Mouse (Mus musculus) left cerebral cortex, postnatal 10 days (tissue): ENCODE data around the gene Catip. TPM values are rescaled to one million over a fixed set of nuclear protein-coding genes. Genes with fewer than 3 reads are reported as not detected.
"Not testable (repeated sequence)": the region's sequence is repeated elsewhere in the genome, so short reads cannot be mapped to it uniquely, and the experiment has no call there.

Experiments used
- DNase-seq, 2 experiments: peaks; one replicate each; pipeline ENCODE4 v3.0.0; 2021 to 2022; ENCODE audit warnings: low spot score in 2 of 2, mixed read lengths in 1 of 2; ENCODE audit errors: extremely low spot score in 1 of 2
- intact Hi-C: fragments of 180-260 bp; cut with DNase I; formaldehyde crosslinking; loops from one replicate; pipeline ENCODE4 v1.15.1; 2025
- total RNA-seq, 2 experiments: library from RNA; stranded (reverse); gene quantifications; 2 replicates each; pipeline ENCODE4 v1.2.3; 2021

The Catip gene
- total RNA-seq, 2 experiments from 2014 or later, result 0.41 to 0.45 TPM

DNA sequence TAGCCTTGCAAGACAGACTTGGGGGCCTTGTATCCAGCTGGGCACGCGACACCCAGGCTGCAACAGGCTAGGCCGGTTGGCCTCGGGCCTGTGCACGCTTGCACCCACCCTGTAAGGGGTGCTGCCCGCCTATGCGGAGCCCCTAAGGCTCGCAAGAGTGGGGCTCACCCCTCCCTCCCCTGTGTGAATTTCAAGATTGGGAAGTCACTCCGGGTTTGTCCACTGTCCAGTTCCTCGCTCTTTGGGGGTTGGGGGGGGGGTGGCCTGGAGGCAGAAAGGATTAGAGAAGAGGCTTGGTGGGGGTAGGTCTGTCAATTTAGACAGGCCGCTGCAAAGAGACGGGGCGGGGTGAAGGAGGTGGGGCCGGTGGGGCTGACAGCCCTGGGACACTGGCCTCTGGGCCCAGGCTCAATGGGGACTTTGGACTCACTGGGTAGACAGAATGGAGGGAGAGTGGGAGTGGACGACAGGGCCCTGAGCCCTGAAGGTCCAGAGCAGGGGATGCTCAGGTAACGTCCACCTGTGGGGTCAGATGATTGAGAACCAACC, 30.6 kb downstream of the Catip start:
- DNase-seq, result no peak
- intact Hi-C loops, result loop anchor here (2.0 kb wide), 1 partner anchor 60 kb away; no protein-coding TSS in a partner anchor

DNA sequence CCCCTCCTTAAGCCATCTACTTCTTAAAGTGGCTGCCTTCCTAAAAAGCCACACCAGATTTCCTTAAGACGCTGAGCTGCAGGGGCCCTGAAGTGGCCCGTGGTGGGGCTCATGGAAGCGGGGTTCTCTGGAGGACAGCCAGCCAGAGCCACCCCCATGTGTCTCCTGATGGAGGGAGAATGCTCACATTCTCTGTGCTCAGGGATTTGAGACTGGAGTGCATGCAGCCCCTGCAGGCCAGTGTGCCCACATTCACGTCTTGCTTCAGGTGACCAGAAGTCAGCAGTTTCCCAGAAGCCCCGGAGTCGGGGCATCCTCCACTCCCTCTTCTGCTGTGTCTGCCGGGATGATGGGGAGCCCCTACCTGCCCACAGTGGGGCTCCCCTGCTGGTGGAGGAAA, 31.1 kb downstream of the Catip start:
- intact Hi-C loops, result loop anchor here (2.0 kb wide), 1 partner anchor 60 kb away; no protein-coding TSS in a partner anchor
- DNase-seq, result no peak

- no peak for DNase-seq
- intact Hi-C loops, result loop anchor here (2.0 kb wide), 1 partner anchor 59 kb away; no protein-coding TSS in a partner anchor
These were observed 31.8 kb downstream of the Catip start for GRCm38 (mm10) chr1:74393697-74394096.

DNA sequence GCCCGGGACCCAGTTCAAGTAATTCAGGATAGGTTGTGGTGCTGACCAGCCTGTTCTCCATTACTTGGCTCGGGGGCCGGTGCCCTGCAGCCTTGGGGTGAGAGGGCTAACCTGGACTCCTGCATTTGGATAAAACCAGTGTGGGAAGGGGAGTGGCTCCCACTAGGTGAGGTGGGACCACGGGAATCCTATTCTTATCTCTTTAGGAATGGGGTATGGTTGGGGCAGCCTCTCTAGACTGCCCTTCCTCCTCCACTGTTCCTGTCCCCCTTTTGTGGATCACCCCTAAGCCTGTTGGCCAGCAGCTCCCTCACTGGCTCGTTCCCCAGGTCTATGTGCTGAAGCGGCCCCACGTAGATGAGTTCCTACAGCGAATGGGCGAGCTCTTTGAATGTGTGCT, 32.4 kb downstream of the Catip start:
- no peak for DNase-seq
- intact Hi-C loops, result no loop called here

DNA sequence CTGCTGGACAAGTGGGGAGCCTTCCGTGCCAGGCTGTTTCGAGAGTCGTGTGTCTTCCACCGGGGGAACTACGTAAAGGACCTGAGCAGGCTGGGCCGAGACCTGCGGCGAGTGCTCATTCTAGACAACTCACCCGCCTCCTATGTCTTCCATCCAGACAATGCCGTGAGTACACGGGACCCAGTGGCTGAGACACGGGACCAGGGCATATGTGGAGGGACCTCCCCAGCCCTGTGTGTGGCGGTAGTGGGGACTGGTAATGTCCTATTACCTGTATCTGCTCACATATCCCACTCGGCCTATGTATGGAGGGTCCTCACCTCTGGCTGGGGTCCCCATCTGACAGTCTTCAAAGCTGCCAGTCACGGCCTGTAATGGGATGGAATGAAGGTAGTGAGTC, 33.0 kb downstream of the Catip start:
- DNase-seq, result no peak
- intact Hi-C loops, result no loop called here

DNA sequence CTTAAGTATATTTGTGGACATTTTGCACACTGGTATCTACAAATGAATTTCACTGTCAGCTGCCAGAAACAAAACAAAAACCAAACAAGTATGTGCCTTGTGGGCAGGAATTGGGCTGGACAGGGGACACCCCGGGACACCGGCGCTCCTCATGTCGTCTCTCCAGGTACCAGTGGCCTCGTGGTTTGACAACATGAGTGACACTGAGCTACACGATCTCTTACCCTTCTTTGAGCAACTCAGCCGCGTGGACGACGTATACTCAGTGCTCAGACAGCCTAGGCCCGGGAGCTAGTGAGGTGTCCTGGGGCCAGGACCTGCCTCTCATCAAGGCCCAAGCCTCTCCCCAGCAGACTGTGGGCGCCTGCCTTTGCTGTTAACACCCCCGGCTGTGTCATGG, 33.4 kb downstream of the Catip start:
- DNase-seq, result no peak
- intact Hi-C loops, result no loop called here

DNA sequence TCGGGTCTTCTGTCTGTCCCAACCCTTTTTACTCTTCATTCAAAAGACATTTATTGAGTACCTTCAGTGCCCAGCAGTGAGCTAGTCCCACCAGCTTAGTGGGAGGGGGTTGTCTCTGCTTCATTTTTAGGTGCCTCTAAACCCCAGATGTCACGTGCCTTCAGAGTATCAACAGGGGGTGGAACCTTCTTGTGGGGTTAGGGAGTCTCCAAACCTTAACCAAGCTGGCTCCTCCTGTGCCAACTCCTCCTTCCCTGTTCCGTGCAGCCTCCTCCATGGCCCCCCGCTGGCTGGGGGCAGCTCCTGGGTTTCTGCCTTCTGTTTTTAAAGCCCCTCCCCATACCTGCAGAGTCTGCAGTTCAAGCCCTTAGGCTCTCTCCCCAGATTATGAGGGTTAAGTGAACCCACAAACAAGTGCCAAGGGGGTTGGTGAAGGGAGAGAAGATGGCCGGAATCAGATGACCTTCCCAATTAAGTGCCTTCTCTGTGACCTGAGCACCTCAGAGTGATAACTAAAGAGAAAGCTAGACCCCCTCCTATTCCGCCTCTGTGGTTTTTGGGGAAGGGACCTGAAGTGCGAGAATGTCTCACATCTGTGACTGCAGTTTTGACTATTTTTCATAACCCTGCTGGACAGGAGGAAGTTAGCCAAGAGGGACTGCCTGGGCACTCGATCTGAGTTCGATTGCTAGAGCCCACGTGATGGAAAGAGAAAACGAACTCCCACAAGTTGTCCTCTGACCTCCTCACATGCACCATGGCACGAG, 34.7 kb downstream of the Catip start:
- intact Hi-C loops, result not testable (repeated sequence)

GRCm38 (mm10) chr1:74397268-74397918, 35.5 kb downstream of the Catip start:
- DNase-seq, result peak; percentile 85 to 98
- intact Hi-C loops, result no loop called here

More for the DNA sequence above, 34.7 kb downstream of the Catip start:
- not testable (repeated sequence) for DNase-seq

- peak; percentile 36 to 70 for DNase-seq
- intact Hi-C loops, result no loop called here
These were observed 36.1 kb downstream of the Catip start for GRCm38 (mm10) chr1:74397919-74398451.

DNA sequence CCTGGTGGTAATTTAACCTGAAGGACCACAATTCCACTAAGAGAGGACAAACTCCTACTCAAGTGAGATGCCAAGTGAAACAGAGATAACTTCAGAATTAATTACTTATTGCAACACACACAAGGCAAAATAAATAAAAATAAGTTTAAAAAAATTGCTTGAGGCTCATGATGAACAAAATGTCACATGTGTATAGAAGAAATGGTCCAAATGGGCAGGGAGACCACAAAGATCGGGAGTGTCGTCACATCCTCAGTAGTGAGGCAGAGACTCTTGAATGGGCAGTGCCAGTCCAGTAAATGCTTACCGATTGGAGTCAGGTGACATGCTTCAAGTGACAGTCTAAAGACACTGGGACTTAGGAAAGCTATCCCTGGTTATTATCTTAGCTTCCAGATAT, 38.6 kb downstream of the Catip start:
- intact Hi-C loops, result no loop called here
- no peak for DNase-seq

DNA sequence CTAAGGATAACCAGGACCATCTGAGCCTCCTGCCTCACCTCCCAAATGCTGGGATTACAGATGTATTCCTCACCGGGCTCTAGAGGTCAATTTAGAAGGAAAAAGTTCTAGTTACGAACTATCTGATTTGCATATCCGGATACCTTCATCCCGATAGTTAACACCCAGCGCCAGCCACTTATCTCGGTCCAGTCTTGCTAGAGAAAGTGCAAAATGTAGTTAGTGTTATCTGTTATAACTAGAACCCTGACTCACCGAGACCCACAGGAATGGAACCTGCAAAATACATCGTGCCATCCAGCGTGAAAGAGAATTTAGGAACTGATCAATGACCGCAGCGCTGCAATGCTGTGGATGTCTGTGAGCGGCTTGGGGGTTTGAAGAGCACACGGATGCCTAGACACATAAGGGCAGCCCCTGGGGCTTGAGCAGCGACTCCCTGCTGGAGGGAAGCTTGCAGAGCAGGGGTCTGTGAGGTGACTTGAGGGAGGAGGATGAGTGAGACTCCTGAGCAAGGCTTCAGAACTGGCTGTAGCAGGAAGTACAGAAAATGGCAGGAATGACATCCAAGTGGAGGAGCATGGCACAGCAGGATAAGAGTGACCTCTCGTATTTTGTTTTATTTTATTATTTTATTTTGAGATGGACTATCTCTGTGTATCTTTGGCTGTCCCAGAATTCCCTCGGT, 39.3 kb downstream of the Catip start:
- DNase-seq, result no peak
- intact Hi-C loops, result no loop called here

GRCm38 (mm10) chr1:74404206-74404605, 42.3 kb downstream of the Catip start:
- intact Hi-C loops, result no loop called here

DNA sequence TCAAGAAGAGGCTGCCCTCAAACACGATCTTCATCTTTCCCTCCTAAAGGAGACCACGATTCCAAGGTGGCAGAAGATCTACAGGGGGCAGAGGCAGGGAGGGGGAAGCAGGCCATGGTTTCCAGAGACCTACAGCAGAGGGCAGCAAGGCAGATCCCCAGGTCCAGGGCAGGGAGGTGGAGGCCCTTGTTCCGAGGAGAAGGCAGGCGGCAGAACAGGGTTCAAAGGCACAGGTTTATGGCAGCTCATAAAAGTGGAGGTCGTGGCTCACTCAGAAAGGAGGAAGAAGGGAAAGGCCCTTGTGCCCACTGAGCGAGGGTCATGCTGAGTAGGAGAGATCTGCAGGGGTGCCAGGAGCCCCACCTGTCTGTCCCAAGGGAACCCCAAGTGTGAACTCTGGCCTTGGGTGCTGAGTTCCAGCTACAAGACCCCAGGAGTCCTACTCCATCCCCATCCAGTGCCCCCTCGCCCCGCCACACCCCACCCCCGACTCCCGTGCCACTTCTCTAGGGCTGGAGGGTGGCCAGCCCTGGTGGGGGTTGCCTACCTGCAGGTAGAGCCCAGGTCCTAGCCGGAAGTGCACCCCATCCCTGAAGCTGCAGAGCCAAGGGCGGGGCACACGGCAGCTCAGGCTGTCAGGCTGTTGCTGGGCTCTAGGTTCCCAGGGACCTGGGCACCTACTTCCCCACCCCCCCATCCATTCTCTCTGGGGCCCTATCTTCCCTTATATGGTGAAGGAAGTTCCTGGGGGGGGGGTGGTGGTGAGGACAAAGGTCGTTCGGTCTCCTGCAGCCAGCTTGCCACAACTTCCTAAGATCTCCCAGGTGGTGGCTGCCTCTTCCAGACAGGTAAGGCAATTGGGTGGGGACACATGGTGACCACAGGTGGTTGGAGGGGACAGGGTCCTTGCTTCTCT, 46.9 kb downstream of the Catip start, which contains the start of gene Vil1:
Gene Vil1, plus strand, starts transcription at position 788 of the 916 bp plus-strand sequence.
- no peak for DNase-seq
- intact Hi-C loops, result no loop called here

More at GRCm38 (mm10) chr1:74404206-74404605, 42.3 kb downstream of the Catip start:
- no peak for DNase-seq

DNA sequence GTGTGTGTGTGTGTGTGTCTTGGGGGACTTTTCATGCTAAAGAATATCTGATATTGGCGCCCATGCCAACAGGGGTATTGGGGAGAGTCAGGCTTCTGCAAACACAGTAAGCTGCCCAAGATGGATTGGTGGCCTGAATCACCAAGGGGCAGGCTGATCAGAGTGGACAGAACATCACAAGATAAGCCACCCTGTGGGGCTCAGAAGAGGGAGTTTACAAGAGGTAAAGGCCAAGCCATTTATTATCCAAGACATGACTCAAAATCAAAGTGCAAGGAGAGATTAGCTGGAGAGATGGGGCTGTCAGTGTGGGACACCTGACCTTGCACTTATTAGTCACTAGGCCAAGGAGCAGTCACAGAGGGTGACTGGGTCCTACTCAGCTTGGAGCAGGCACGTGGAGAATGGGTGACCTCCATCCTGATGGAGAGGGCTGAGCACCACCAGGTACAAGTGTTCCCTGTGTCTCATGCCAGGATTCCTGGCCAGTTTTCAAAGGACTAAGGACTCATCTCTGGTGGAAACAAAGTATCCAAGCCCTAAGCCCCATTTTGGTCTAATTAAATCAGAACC, 49.9 kb downstream of the Catip start:
- no peak for DNase-seq
- intact Hi-C loops, result no loop called here

DNA sequence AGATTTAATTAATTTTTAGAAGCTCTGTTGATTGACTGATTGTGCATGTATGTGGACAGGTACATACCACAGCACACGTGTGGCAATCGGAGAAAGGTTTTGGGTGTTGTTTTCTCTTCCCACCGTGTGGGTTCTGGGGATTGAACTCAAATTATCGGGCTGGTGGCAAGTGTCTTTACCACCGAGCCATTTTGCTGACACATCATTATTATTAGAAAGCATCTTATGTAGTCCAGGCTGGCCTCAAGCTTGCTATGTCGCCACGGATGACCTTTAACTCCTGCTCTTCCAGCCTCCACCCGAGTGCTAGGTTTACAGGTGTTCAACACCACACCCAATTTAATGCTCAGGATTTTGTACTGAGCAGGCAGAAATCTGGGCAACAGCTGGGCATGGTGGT, 50.8 kb downstream of the Catip start:
- intact Hi-C loops, result no loop called here
- no peak for DNase-seq

DNA sequence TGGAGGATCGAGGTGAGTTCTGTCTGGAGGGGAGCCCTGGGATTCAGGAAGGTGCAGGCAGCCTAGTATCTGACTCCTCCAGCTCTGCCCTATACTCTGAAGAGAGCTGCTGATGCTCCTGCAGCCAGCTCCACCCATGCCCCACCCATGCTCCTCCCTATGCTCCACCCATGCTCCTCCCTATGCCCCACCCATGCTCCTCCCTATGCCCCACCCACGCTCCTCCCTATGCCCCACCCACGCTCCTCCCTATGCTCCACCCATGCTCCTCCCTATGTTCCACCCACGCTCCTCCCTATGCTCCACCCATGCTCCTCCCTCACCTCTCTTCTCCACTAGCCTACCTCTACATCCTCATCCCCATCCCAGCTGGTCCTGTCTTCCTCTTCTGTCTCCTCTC, 53.2 kb downstream of the Catip start:
- intact Hi-C loops, result no loop called here
- DNase-seq, result no peak
